Mouse (Mus musculus) kidney, embryonic 16.5 days (tissue): ENCODE results near the gene Crat. TPM values are rescaled to one million over a fixed set of nuclear protein-coding genes. Genes with fewer than 3 reads are reported as not detected.

Source experiments
- ATAC-seq: fragments of 200-750 bp; cut with Nextera tagmentation; 2 replicates; pipeline ENCODE4 v1.8.0; 2017; ENCODE audit warnings: moderate TSS enrichment; ENCODE audit not compliant: low FRiP score, low TSS enrichment
- H3K27ac ChIP-seq: fragments of 300-500 bp; sonication (generic); 2 replicates; pipeline ENCODE4 v1.5.1; 2014; ENCODE audit warnings: low read length
- H3K27me3 ChIP-seq: fragments of 300-500 bp; sonication (generic); 2 replicates; pipeline ENCODE4 v1.6.1; 2014; ENCODE audit warnings: low read length, control low read depth, mixed read lengths; ENCODE audit not compliant: insufficient read depth
- H3K36me3 ChIP-seq: fragments of 300-500 bp; sonication (generic); 2 replicates; pipeline ENCODE4 v1.6.1; 2014; ENCODE audit warnings: low read length, control low read depth, mixed read lengths; ENCODE audit not compliant: insufficient read depth
- H3K4me1 ChIP-seq: fragments of 300-500 bp; sonication (generic); 2 replicates; pipeline ENCODE4 v1.6.1; 2014; ENCODE audit warnings: low read length, control low read depth, mixed read lengths; ENCODE audit not compliant: insufficient read depth
- H3K4me2 ChIP-seq: fragments of 300-500 bp; sonication (generic); replicated peaks from 2 replicates; pipeline ENCODE4 v1.6.1; 2014; ENCODE audit warnings: low read depth, low read length
- H3K4me3 ChIP-seq: fragments of 300-500 bp; sonication (generic); 2 replicates; pipeline ENCODE4 v1.5.1; 2014; ENCODE audit warnings: mild to moderate bottlenecking, low read length
- H3K9ac ChIP-seq: fragments of 300-500 bp; sonication (generic); replicated peaks from 2 replicates; pipeline ENCODE4 v1.6.1; 2014; ENCODE audit warnings: low read length
- H3K9me3 ChIP-seq: fragments of 300-500 bp; sonication (generic); 2 replicates; pipeline ENCODE4 v1.6.1; 2016; ENCODE audit warnings: low read length, control low read depth
- WGBS: fragments of 180-500 bp; shearing (Covaris S2); extraction: QIAGEN DNeasy Blood & Tissue Kit; methylation state at CpG from one replicate; pipeline ENCODE4 v1.1.7; 2014; 5-methylcytosine and 5-hydroxymethylcytosine counted together
- polyA plus RNA-seq: library from polyadenylated mRNA; unstranded; fragments of >200 nt; fragmentation: Nextera tagmentation; extraction: Ambion mirVana; gene quantifications from 2 replicates; pipeline ENCODE4 v1.2.1, GENCODE M21; 2015

The Crat gene
- polyA plus RNA-seq, 1 experiment from 2014 or later = 44.2 TPM

DNA sequence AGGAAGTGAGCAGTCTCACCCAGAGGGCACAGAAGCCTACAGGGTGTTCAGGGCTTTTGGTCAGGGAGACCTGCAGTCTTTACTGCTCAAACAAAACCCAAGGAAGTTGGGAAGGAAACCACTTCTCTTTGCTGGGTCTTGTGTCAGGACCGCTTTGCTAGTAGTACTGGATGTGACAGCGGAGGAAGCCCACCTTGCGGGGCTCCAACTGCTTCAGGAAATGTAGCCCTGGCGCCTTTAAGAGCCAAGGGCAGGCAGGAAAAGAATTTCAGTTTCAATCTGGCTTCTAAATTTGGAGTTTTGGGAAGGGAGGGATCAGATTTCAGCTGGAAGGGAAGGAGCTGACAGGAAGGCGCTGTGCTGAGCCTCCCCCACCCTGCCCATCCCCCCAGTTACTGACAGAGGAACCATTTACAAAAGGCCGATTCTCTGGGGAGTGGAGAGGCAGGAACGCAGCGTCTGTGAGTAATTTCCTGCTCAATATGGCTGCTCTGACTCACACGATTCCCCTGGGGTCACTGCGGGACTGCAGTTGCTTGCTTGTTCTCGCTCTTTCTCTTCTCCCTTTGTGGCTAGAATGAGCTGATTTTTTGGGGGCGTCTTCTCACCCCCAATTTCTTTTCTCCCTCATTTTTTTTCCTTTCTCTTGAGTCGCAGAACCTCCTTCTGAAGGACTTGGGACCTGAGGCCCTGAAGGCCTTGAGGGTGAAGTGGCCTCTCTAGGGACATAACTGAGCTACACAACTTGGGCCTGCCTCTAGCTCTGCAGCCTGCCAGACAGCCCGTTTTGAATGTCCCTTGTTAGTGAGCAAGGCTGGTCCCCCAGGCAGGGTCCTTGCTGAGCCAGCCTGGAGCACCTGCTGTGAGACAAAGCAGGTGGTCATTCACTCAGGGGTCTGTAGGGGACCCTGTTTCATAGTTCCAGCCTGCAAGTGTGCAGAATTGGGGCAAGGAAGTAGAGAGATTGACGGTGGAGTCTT, 26.2 kb upstream of the Crat start:
- H3K27me3 ChIP-seq = no peaks in the 10 kb centered on the region
- peaks cover 72% of the 10 kb centered on the region for H3K4me1 ChIP-seq
- WGBS = 3% methylated on average over 15 of the region's 15 CpGs
- H3K9ac ChIP-seq = peak overlapping the region; percentile 79
- H3K36me3 ChIP-seq = peaks cover 48% of the 10 kb centered on the region
- peak overlapping the region; percentile 61 for H3K4me2 ChIP-seq
- ATAC-seq = peak; percentile 75
- H3K4me3 ChIP-seq = peak overlapping the region; percentile 35
- H3K27ac ChIP-seq = peak overlapping the region; percentile 100
- no peaks in the 10 kb centered on the region for H3K9me3 ChIP-seq

DNA sequence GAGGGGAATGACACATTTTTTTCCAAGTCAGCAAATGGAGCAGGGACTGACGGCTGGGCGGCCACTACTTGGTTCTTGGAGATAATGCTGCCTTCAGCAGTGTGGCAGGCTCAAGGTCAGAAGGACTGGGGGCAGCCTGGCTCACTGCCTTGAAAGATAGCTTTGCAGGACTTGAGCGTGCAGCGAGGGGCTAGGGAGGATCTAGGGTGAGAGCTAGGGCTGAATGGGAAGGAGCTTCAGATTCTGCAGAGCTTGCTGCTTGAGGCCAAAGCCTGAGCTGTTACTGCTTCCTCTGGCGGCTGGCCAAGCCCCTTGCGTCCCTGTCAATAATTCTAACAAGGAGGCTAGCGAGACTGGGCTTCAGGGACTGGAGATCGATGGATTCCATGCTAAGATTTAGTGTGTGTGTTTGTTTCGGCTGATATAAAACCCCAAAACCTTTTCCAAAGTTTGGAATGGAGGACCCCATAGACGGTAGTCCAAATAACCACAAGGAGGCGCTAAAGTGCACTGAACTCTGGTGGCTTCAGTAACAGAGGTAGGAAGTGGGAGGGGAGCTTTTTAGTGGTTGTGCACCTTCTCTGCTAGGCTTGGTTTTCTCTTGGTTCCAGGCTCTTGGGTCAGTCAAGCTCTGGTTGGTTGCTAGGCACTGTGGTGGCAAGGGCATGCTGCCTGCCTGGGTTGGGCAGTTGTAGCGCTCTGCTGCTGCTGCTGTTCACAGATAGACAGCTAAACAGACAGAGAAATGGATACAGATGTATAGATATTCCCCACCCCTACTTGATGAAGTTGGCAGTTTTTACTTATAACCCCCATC, 25.3 kb upstream of the Crat start:
- Histone ChIP-seq H3K9ac (peak overlapping the region; percentile 79), H3K4me3 (peak overlapping the region; percentile 9; the same call in 1 of the 2 replicates), H3K27ac (peak overlapping the region; percentile 100), H3K4me2 (peak overlapping the region; percentile 61), H3K27me3 (no peaks in the 10 kb centered on the region), H3K4me1 (peaks cover 63% of the 10 kb centered on the region), H3K9me3 (no peaks in the 10 kb centered on the region), H3K36me3 (peaks cover 40% of the 10 kb centered on the region)
- peak; percentile 65 for ATAC-seq
- 10% methylated on average over 12 of the region's 12 CpGs for WGBS

DNA sequence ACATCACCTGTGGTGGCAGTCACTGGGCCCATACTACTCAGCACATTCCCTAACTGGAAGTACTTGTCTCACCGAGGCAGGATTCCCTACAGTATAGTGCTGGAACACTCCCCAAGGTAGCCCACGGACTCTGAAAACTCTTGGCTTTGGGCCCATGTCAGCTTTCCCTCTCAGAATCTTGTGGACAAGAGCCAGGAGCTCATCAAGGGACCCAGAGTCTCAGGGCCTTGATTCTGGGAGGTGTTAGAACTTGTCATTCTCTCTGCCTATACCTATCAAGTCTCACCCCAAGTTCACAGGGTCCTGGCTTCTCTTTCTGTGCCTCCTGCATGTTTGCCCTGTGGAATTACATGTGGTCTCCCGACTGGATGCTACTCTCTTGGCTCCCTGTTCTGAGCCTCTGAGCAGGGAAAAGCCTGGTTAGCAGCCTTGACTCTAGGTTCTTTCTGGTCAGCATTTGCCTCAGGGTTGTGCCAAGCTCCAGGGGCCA, 24.6 kb upstream of the Crat start:
- WGBS = 27% methylated on average over 3 of the region's 3 CpGs
- Histone ChIP-seq H3K4me1 (peaks cover 57% of the 10 kb centered on the region), H3K4me2 (no peak overlapping the region), H3K9me3 (no peaks in the 10 kb centered on the region), H3K9ac (peak overlapping the region; percentile 58), H3K27ac (peak overlapping the region; percentile 100), H3K27me3 (no peaks in the 10 kb centered on the region), H3K36me3 (peaks cover 40% of the 10 kb centered on the region), H3K4me3 (no peak overlapping the region)
- ATAC-seq = no peak

DNA sequence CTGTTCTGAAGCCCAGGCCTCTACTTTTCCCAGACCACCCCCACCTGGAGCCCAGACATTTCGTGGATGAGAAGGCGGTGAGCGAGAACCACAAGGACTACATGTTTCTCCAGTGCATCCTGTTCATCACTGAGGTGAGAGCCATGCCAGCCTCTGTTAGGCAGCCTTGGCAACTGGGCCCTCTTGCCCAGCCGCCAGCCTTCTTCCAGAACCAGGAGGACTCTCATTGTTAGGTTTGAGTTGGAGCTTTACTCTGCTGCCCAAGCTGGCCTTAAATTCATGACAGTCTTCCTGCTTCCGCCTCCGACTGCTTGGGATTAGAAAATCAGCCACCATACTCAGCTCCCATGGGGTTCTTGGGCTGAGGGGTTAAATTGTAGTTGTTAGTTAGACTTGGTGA, 24.0 kb upstream of the Crat start:
- no peak overlapping the region for H3K4me3 ChIP-seq
- H3K4me2 ChIP-seq = no peak overlapping the region
- peaks cover 40% of the 10 kb centered on the region for H3K36me3 ChIP-seq
- no peak for ATAC-seq
- peaks cover 51% of the 10 kb centered on the region for H3K4me1 ChIP-seq
- H3K27ac ChIP-seq = peak overlapping the region; percentile 100
- H3K27me3 ChIP-seq = no peaks in the 10 kb centered on the region
- peak overlapping the region; percentile 58 for H3K9ac ChIP-seq
- H3K9me3 ChIP-seq = no peaks in the 10 kb centered on the region
- 84% methylated on average over 6 of the region's 6 CpGs for WGBS

DNA sequence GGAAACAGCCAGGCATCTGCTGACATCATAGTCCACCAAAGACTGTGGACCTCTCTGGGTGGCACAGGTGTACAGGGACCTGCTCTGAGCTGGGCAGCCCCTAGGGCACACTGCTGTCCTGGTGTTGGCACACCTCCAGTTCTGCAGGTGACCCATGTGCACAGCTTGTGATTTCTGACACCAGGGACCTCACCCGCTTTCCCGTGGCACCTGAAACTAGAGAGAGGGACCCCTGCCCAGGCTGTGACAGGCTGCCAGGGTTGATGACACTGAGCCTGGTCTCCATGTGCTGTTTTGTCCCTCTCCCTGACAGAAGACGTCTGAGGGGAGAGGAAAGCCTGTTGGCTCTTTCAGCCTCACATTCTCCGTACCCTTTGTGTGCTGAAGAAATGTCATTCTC, 22.2 kb upstream of the Crat start:
- Histone ChIP-seq H3K9ac (no peak overlapping the region), H3K36me3 (peaks cover 52% of the 10 kb centered on the region), H3K4me1 (peaks cover 32% of the 10 kb centered on the region), H3K4me3 (no peak overlapping the region), H3K4me2 (no peak overlapping the region), H3K27me3 (no peaks in the 10 kb centered on the region), H3K9me3 (no peaks in the 10 kb centered on the region), H3K27ac (no peak overlapping the region)
- no peak for ATAC-seq
- 84% methylated on average over 4 of the region's 4 CpGs for whole genome bisulfite sequencing

DNA sequence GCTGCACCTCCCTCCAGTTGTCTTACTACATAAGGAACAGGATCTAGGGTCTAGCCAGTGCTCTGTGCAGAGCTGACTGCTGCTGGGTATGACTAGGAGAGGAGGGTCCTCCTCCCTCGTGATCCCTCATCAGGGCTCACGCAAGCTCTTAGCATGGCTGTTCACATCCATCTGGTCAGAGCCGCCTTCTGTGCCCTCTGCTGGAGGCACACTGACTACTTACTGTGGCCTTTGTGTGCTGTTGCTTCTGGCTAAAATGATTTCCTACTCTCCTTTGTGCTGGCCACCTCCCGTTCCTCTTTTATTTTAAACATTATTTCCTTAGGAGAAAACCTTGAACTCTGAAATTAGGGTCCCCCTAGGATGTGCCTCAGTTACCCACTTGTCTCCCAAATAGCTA, 21.2 kb upstream of the Crat start:
- 84% methylated on average over 4 of the region's 4 CpGs for WGBS

DNA sequence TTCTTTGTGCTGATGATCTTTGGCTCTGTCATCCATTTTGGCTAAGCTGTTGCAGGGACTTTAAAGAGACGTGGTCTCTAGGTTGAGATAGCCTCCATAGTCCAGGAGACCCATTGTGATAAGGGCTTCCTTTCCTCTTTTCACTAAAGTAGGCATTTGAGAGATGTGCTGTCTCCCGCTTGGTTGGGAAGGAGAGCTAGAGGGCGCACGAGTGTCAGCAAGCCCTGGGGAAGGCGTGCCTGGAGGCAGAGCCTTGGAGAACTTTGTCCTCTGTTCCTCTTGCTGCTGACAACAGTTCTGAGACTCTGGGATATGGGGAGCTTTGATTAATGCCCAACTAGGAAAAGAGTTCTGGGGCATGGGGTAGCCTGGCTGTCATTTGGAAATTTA, 20.5 kb upstream of the Crat start:
- WGBS = 76% methylated on average over 5 of the region's 5 CpGs
- H3K27me3 ChIP-seq = no peaks in the 10 kb centered on the region
- H3K4me1 ChIP-seq = peaks cover 17% of the 10 kb centered on the region
- no peak for ATAC-seq
- no peak overlapping the region for H3K9ac ChIP-seq
- no peak overlapping the region for H3K4me3 ChIP-seq
- peaks cover 66% of the 10 kb centered on the region for H3K36me3 ChIP-seq
- no peaks in the 10 kb centered on the region for H3K9me3 ChIP-seq
- 0 out of 2 replicates have a peak overlapping the region, but pooled peaks have one; percentile 43 for H3K27ac ChIP-seq
- no peak overlapping the region for H3K4me2 ChIP-seq

More for the DNA sequence above, 21.2 kb upstream of the Crat start:
- Histone ChIP-seq H3K4me2 (no peak overlapping the region), H3K27ac (no peak overlapping the region), H3K9ac (no peak overlapping the region), H3K4me1 (peaks cover 22% of the 10 kb centered on the region), H3K9me3 (no peaks in the 10 kb centered on the region), H3K4me3 (no peak overlapping the region), H3K36me3 (peaks cover 59% of the 10 kb centered on the region), H3K27me3 (no peaks in the 10 kb centered on the region)
- no peak for ATAC-seq

DNA sequence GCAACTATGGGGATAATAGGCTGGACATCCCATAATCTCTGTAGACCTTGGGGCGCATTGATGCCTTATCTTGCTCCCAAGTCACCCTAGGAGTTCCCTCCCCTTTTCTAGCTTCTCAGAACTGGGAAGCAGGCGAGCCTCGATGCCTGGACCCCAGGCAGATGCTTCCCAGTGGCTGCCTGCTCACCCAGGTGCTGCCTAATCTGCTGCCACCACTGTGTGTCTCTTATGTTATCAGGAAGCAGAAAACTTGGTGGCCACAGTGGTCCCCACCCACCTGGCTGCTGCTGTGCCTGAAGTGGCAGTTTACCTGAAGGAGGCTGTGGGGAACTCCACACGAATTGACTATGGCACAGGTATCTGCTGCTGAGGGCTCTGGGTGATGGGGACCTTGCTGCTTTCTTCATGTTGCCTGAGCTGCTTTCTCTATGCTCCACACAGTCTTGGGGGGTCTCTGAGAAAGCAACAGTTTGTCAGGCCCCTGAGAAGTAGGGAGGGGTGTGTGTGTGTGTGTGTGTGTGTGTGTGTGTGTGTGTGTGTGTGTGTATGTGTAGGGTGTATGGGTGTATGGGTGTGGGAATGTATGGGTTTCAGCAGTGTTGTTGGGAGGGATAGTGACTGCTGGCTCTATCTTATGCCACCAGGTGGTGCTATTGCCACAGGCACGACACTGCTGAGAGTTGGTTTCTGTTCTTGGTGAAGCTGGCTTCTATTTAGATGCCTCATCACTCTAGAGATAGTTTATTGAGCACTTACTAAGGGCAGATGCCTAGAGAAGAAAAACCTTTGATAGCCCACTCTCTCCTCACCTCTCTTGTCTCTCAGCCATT, 19.9 kb upstream of the Crat start:
- WGBS = 39% methylated on average over 5 of the region's 5 CpGs
- Histone ChIP-seq H3K9me3 (no peaks in the 10 kb centered on the region), H3K4me2 (no peak overlapping the region), H3K27ac (0 out of 2 replicates have a peak overlapping the region, but pooled peaks have one; percentile 43), H3K4me3 (no peak overlapping the region), H3K36me3 (peaks cover 72% of the 10 kb centered on the region), H3K4me1 (peaks cover 11% of the 10 kb centered on the region), H3K27me3 (no peaks in the 10 kb centered on the region), H3K9ac (no peak overlapping the region)
- peak; percentile 70 for ATAC-seq

DNA sequence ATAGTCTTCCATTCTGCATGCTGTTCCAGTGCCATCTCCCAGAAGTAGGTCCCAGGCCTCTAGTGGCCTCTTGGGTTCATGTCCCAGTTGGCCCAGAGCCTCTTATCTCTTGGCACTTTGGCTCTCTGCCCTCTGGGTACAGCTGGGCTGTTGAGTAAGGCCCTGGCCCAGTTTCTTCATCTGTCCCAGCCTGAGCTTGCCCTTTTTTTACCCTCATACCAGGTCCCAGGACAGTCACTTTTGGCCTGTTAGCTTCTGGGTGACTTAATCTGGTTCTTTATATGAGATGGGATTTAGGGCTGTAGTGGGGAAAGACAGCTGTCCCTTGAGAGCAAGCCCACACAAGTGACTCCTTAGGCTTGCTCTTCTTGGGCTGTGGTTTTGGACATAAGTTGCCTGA, 13.5 kb upstream of the Crat start:
- Histone ChIP-seq H3K36me3 (peaks cover 70% of the 10 kb centered on the region), H3K9ac (no peak overlapping the region), H3K4me3 (no peak overlapping the region), H3K4me1 (no peaks in the 10 kb centered on the region), H3K27me3 (no peaks in the 10 kb centered on the region), H3K4me2 (no peak overlapping the region), H3K9me3 (no peaks in the 10 kb centered on the region), H3K27ac (no peak overlapping the region)
- no peak for ATAC-seq
